Mouse (Mus musculus): ENCODE measurements around the gene Parl.

Parl gene

GRCm38 (mm10) chr16:20301770-20302649 lies at the start of gene Parl:
TSS of gene Parl (minus strand) at chr16:20302387.
- peak; percentile 87 for ATAC-seq (ENCODE audit: low TSS enrichment)

DNA sequence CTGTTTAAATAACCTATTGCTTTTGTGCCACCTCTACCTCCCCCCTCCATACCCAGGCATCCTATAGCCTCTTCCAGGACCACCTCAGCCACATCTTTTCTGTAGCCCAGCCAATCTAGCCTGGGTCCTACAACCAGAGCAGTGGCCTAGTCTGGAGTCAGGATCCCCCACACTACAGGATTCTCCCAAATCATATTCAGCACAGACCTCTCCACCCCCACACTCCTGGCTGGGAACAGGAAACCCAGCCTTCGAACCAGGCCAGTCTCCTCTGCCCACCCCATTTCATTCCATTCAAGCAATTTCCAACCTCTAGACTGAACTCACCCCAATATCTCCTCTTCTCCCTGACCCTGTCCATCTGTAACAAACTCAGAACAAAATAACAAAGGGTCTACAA lies 43.3 kb upstream of the Parl start:
- ATAC-seq (ENCODE audit: low TSS enrichment) = peak; percentile 73

- ATAC-seq (ENCODE audit: low TSS enrichment) = peak; percentile 100
Observed at GRCm38 (mm10) chr16:20338616-20339015, 36.4 kb upstream of the Parl start.

GRCm38 (mm10) chr16:20334918-20335317 lies 32.7 kb upstream of the Parl start:
- no peak for ATAC-seq (ENCODE audit: low TSS enrichment)

- no peak for ATAC-seq (ENCODE audit: low TSS enrichment)
Observed at GRCm38 (mm10) chr16:20328306-20328705, 26.1 kb upstream of the Parl start.

DNA sequence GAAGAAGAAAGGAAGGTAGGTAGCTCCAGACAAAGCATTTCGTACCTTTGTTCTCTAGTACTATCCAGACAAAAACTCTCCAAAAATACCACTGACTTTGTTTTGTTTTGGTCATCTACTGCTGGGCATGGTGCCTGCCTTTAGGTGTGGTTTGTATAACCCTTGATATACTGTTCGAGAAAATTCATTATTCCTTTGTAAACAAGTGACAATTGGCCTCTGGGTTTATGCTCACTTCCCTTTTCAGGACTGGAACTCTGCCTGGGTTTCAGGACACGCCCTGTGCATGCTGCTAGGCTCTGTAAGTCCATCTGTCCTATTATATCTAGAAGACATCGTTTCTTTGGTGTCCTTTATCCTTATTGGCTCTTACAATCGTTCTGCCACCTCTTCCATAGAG lies 23.1 kb upstream of the Parl start, which contains the start of gene Cyp2ab1:
TSS of gene Cyp2ab1 (minus strand) at position 119 of the 400 bp plus-strand sequence.
- ATAC-seq (ENCODE audit: low TSS enrichment) = no peak

- no peak for ATAC-seq (ENCODE audit: low TSS enrichment)
Observed at GRCm38 (mm10) chr16:20323907-20324306, 21.7 kb upstream of the Parl start.

GRCm38 (mm10) chr16:20322274-20322673 lies 20.1 kb upstream of the Parl start:
- no peak for ATAC-seq (ENCODE audit: low TSS enrichment)

DNA sequence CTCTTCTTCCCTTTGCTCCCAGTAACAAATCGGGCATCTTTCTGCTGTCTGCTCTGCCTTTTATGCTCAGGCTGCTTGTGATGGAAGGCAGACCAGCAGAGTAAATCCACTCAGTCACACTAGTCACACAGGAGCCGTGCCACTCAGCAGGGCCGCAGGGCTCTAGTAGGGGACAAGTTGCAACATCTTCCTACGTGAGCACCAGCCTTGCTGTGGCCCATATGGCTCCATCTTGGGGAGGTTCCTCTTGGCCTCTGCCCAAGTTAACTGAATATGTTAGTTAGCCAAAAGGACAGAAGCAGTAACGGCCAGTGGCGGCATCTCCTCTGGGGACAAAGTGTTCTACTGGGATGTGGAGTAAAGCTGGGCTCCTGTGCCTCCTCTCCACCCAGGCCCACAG lies 14.6 kb upstream of the Parl start:
- peak; percentile 31; the same call in 1 of the 2 replicates for ATAC-seq (ENCODE audit: low TSS enrichment)

GRCm38 (mm10) chr16:20315266-20315665 lies 13.1 kb upstream of the Parl start:
- ATAC-seq (ENCODE audit: low TSS enrichment) = no peak

DNA sequence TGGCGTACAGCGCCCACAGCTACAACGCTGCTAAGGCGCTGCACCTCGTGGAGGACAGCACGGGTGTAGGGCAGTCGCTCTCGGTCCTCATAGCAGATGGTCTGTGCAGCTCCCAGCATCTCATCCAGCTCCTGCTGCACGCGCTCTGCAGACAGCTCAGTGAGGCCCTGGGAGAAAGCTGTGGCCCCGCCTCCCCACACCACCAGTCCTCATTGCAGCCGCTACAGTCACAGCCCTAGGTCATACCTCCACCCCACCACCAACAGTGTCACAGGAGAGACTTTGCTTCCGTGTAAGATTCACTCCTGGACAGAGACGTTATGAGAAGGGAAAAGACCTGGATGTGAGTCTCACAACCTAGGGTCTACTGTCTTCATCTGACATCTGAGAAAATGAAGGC lies 10.1 kb upstream of the Parl start:
- no peak for ATAC-seq (ENCODE audit: low TSS enrichment)

- ATAC-seq (ENCODE audit: low TSS enrichment) = no peak
Observed at GRCm38 (mm10) chr16:20300076-20300475, 2.1 kb downstream of the Parl start.

GRCm38 (mm10) chr16:20280238-20280637 lies 21.9 kb downstream of the Parl start:
- no peak for ATAC-seq (ENCODE audit: low TSS enrichment)

DNA sequence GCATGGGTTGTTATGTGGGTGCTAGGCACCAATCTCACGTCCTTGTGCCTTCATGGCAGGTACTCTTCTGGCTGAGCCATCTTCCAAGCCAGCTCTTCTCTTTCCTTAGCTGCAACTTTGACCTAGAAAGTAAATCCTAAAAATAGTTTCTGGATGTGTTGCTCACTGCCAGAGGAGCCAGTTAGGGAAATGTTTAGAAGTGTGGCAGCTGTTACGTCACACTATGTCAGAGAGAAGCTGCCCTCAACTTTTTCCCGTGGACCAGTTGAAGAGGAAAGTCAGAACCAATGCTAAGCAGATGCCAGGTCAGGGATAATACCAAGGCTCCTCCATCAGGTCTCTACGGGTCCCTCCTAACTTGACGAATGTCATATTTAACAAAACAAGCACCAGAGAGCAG lies 22.8 kb downstream of the Parl start:
- ATAC-seq (ENCODE audit: low TSS enrichment) = no peak

GRCm38 (mm10) chr16:20272994-20273393 lies 29.2 kb downstream of the Parl start:
- ATAC-seq (ENCODE audit: low TSS enrichment) = no peak

- ATAC-seq (ENCODE audit: low TSS enrichment) = no peak
Observed at GRCm38 (mm10) chr16:20271339-20271738, 30.8 kb downstream of the Parl start.

DNA sequence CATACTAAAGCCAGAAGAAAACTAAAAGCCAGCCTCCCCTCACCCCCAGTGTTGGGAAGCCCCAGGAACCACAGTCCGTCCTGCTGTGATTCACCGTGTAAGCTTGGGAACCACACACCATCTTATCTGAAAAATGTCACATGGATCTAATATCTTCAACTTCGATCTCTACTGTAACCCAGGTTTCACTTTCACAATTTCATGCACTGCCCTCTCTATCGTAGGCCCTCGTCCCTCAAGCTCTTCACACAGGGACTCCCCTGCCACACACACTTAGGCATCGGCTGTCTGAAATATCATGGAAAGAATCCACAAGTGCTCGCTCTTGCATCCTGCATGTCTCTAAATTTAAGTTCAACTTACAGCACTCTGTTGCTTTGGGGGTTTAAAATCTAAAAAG lies 37.1 kb downstream of the Parl start:
- ATAC-seq (ENCODE audit: low TSS enrichment) = no peak

- ATAC-seq (ENCODE audit: low TSS enrichment) = no peak
Observed at GRCm38 (mm10) chr16:20257926-20258325, 44.3 kb downstream of the Parl start.

DNA sequence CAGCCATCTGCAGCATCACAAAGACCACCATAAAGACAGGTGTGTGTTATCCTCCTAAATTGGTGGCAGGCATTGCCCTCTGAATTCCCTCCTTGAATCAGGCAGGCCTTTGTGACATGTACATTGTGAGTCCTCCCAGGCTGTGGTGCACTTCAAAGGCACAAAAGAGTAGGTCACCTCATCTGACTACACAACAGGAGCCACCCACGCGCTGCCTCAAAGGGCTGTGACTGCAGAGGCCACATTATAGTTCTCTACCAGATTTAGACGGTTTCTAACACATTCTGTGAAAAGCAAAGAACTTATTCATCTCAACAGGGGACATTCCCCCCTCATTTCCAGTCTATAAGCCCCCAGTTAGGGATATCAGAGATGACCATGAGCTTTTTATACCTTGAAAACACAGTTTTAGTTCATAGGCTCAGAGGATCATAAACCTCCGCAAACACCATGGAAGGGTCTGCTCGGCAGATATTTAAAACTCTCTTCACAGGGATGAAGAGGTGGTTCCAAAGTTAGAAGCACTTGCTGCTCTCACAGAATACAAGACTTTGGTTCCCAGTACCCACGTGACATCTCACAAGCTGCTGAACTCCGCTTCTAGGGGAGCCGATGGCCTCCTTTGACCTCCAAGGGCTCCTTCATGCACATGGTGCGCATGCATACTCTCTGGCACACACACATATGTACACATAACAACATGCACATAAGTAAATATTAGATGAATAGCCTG lies 53.6 kb downstream of the Parl start:
- peak; percentile 91 for ATAC-seq (ENCODE audit: low TSS enrichment)

DNA sequence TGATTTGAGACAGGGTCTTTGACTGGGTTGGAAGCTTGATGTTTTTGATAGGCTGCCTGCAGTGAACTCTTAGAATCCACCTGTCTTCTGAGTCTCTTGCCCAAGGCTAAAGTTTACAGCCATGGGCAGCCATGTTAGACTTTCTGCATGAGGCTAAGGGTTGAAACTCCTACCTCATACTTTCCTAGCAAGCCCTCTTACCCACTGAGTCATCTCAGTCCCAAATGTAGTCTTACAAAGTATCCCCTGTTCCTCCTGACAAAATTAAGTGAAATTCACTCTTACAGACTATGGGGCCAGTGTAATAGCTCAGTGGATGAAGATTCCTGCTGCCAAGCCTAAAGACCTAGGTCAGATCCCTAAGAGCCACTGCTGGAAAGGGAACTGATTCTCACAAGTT lies 55.1 kb downstream of the Parl start:
- ATAC-seq (ENCODE audit: low TSS enrichment) = no peak

DNA sequence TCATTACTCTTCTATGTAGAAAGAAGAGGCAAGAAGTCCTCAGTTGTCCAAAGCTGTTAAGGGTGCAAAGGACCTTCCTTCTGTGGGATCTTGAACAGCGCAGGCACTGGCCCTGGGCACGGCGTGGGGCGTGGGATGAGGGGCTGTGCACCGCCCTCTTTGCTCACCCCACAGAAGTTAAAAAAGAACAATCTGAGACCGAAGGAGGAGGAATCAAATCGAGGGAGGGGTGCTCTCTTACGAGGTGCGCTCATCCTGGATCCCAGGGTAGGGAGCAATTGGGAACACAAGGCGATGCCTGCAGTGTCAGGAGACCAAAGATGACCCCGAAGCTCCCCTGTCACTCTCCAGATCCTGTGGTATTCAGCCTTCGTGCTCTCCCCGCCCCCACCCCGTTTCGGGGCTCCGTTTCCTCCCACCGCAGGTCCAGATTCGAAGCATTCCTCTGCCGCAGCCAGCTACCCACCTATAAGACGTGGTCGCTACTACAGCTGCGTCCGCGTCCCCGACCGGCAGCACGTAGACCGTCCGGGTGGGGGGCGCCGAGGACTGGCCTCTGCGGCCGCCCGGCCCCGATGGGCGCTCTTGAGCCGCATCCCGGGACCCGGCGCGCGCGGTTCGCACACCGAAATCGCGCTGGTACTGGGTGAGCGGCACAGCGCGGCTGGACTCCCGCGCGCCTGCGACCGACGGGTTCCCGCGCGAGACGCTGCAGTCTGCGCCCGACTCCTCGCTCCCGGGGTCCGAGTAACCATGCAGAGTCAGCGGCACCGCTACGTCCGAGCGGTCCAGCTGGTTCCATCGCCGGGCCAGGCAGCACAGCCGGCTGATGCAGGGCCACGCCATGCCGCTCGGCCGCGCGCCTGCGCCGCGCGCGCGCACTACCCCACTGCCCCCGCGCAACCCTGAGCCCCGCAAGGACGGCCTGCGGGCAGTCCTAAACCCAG lies 61.4 kb downstream of the Parl start, which contains the start of gene Map6d1:
TSS of gene Map6d1 (minus strand) at position 891 of the 947 bp plus-strand sequence.
- peak; percentile 53 for ATAC-seq (ENCODE audit: low TSS enrichment)

GRCm38 (mm10) chr16:20238646-20239045 lies 63.5 kb downstream of the Parl start:
- ATAC-seq (ENCODE audit: low TSS enrichment) = no peak

Measured in frontal cortex, adult (tissue).